Mouse (Mus musculus) neural tube, embryonic 10.5 days (tissue): Measurements from ENCODE around the gene Aldh9a1.
A peak's percentile ranks its signal among the peaks of the same experiment; 100 is the strongest.

Experiments used
- DNase-seq: peaks from one replicate; pipeline ENCODE4 v3.0.0-alpha.2; 2017; ENCODE audit warnings: low spot score; ENCODE audit errors: extremely low spot score

Aldh9a1 gene

GRCm38 (mm10) chr1:167384156-167384555, 34.4 kb downstream of the Aldh9a1 start:
- DNase-seq, result no peak

- no peak for DNase-seq
Observed at GRCm38 (mm10) chr1:167385211-167385610, 35.4 kb downstream of the Aldh9a1 start.

- DNase-seq, result no peak
Observed at GRCm38 (mm10) chr1:167385636-167386035, 35.8 kb downstream of the Aldh9a1 start.

GRCm38 (mm10) chr1:167386466-167386865, 36.7 kb downstream of the Aldh9a1 start:
- no peak for DNase-seq

- DNase-seq, result no peak
Observed at GRCm38 (mm10) chr1:167387310-167387709, 37.5 kb downstream of the Aldh9a1 start.

- DNase-seq, result no peak
Observed at GRCm38 (mm10) chr1:167387796-167388195, 38.0 kb downstream of the Aldh9a1 start.

GRCm38 (mm10) chr1:167388571-167388970, 38.8 kb downstream of the Aldh9a1 start:
- no peak for DNase-seq

GRCm38 (mm10) chr1:167389584-167389983, 39.8 kb downstream of the Aldh9a1 start:
- DNase-seq, result no peak

GRCm38 (mm10) chr1:167390381-167390780, 40.6 kb downstream of the Aldh9a1 start:
- no peak for DNase-seq

GRCm38 (mm10) chr1:167391241-167391640, 41.5 kb downstream of the Aldh9a1 start:
- no peak for DNase-seq

- no peak for DNase-seq
Observed at GRCm38 (mm10) chr1:167392031-167392640, 42.3 kb downstream of the Aldh9a1 start.

GRCm38 (mm10) chr1:167392687-167393086, 42.9 kb downstream of the Aldh9a1 start:
- no peak for DNase-seq

- DNase-seq, result no peak
Observed at GRCm38 (mm10) chr1:167393281-167393680, 43.5 kb downstream of the Aldh9a1 start.

- DNase-seq, result peak; percentile 95
Observed at GRCm38 (mm10) chr1:167393683-167394492, 44.1 kb downstream of the Aldh9a1 start, which contains the start of gene Mgst3. Gene Mgst3, minus strand, starts transcription at chr1:167393841.

- no peak for DNase-seq
Observed at GRCm38 (mm10) chr1:167405237-167405636, 55.4 kb downstream of the Aldh9a1 start.

- no peak for DNase-seq
Observed at GRCm38 (mm10) chr1:167409601-167410000, 59.8 kb downstream of the Aldh9a1 start.

- no peak for DNase-seq
Observed at GRCm38 (mm10) chr1:167411991-167412715, 62.4 kb downstream of the Aldh9a1 start.

GRCm38 (mm10) chr1:167414846-167415245, 65.1 kb downstream of the Aldh9a1 start:
- DNase-seq, result peak; percentile 71
